Mouse (Mus musculus): ENCODE results near the gene Vmn1r1. TPM values are rescaled to one million over a fixed set of nuclear protein-coding genes. Genes with fewer than 3 reads are reported as not detected.
A peak's percentile ranks its signal among the peaks of the same experiment; 100 is the strongest.

Vmn1r1 gene
- polyA plus RNA-seq, 1 experiment = not detected

DNA sequence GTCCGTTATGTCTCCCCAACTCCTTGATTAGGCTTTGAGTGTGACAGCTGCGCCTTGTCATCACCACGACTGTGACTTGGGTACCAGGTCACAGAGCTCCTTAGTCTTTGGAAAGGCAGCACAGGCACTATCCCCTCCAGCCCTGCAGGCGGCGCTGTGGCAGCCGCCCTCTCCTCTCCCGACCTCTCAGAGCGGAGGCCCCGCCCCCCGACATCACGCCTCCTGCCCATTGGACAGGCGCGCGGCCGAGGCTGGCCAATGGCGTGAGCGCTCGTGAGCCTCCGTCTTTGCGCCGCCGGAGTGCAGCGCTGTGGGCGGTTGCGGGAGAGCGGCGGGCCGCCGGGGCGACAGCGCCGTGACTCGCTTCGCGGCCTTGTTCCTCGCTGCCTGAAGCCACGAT, 39.8 kb downstream of the Vmn1r1 start, which contains the start of gene Srp9:
Gene Srp9, plus strand, starts transcription at position 232 of the 400 bp plus-strand sequence.
- Histone ChIP-seq H3K27me3 (ENCODE audit: control insufficient read depth, insufficient read depth, low read length, poor library complexity, severe bottlenecking) (no peaks in the 10 kb centered on the region), H3K27ac (ENCODE audit: insufficient read depth, low read length) (no peak within 1 kb of the TSS), H3K9ac (ENCODE audit: low read depth, poor library complexity, severe bottlenecking) (peak within 1 kb of the TSS; percentile 56), H3K4me3 (ENCODE audit: low read depth, low read length) (peak within 1 kb of the TSS; percentile 65), H3K4me1 (ENCODE audit: control insufficient read depth, insufficient read depth, low read length) (no peaks in the 10 kb centered on the region), H3K9me3 (replicated peaks; ENCODE audit: control insufficient read depth, insufficient read depth, low read length, poor library complexity, severe bottlenecking) (no peaks in the 10 kb centered on the region), H3K36me3 (ENCODE audit: control insufficient read depth, insufficient read depth, low read length, poor library complexity, severe bottlenecking) (peaks cover 9% of the 10 kb centered on the region; the same call in 1 of the 2 replicates)
- TF ChIP-seq EP300 (IDR thresholded peaks at IDR 0.05; ENCODE audit: insufficient read depth, low read depth, low read length) = no peak
- peak; percentile 85 for TF ChIP-seq CTCF (IDR thresholded peaks at IDR 0.05; ENCODE audit: low read depth, low read length)
- peak; percentile 40 for TF ChIP-seq POLR2A (IDR thresholded peaks at IDR 0.05; ENCODE audit: insufficient read depth, low read length)

DNA sequence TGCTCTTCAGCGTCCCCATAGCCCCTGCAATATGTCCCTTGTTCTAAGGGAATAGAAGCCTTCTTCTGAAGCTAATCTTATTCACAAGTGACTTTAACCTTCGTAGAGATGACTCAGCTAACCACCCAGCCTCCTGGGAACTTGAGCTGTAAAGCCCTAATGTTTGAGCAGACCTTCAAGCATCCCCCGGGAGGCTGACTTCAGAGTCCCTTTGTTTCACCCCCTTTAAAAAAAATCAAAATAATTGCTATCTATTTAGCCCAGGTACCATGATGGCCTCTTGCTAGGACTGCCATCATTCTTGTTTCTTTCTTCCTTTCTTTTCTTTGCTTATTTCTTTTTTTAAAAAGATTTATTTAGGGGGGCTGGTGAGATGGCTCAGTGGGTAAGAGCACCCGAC, 41.9 kb downstream of the Vmn1r1 start:
- no peaks in the 10 kb centered on the region for H3K9me3 ChIP-seq (replicated peaks; ENCODE audit: control insufficient read depth, insufficient read depth, low read length, poor library complexity, severe bottlenecking)
- H3K27me3 ChIP-seq (ENCODE audit: control insufficient read depth, insufficient read depth, low read length, poor library complexity, severe bottlenecking) = no peaks in the 10 kb centered on the region
- no peak overlapping the region for H3K4me3 ChIP-seq (ENCODE audit: low read depth, low read length)
- H3K27ac ChIP-seq (ENCODE audit: insufficient read depth, low read length) = no peak overlapping the region
- TF ChIP-seq CTCF (IDR thresholded peaks at IDR 0.05; ENCODE audit: low read depth, low read length) (no peak), POLR2A (IDR thresholded peaks at IDR 0.05; ENCODE audit: insufficient read depth, low read length) (no peak), EP300 (IDR thresholded peaks at IDR 0.05; ENCODE audit: insufficient read depth, low read depth, low read length) (no peak)
- H3K36me3 ChIP-seq (ENCODE audit: control insufficient read depth, insufficient read depth, low read length, poor library complexity, severe bottlenecking) = 0 out of 2 replicates have a peak, but pooled peaks cover 2% of the 10 kb centered on the region
- no peaks in the 10 kb centered on the region for H3K4me1 ChIP-seq (ENCODE audit: control insufficient read depth, insufficient read depth, low read length)
- H3K9ac ChIP-seq (ENCODE audit: low read depth, poor library complexity, severe bottlenecking) = no peak overlapping the region

DNA sequence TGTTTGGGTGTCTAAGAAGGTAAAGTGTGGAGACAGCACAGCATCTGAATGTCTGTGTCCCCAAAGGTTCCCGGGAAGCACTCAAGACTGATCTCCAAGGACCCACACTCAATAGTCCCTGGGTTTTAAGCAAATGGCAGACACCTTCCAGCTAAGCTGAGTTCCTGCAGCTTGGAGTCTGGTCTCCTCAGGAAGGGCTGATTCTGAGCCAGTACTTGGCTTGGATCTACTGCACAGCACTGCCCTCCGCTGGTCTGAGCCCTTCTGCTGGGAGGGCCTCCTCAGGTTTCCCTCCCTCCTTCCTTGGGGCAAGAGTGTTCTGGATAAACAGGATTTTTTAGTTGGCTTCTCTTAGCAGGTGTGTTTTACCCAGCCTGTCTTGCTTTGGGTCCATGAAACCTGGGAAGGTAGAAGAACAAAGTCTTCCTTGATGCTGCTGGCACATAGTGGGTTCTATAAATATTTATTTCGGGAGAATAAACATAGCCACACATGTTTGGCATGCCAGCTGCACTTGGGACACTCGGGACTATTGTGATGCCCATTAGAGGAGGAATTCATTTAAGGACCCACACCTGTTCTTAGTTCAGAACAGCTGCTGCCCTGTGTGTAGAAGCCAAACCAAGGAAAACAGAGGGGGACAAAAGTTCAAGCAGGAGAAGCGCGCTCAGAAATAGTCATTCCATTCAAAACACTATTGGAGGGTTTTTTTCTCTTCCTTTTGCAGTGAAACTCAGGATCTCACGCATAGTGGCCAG, 48.5 kb downstream of the Vmn1r1 start:
- TF ChIP-seq CTCF (IDR thresholded peaks at IDR 0.05; ENCODE audit: low read depth, low read length) (peak; percentile 80), EP300 (IDR thresholded peaks at IDR 0.05; ENCODE audit: insufficient read depth, low read depth, low read length) (0 out of 2 replicates have a peak, but pooled peaks have one; percentile 18), POLR2A (IDR thresholded peaks at IDR 0.05; ENCODE audit: insufficient read depth, low read length) (no peak)

DNA sequence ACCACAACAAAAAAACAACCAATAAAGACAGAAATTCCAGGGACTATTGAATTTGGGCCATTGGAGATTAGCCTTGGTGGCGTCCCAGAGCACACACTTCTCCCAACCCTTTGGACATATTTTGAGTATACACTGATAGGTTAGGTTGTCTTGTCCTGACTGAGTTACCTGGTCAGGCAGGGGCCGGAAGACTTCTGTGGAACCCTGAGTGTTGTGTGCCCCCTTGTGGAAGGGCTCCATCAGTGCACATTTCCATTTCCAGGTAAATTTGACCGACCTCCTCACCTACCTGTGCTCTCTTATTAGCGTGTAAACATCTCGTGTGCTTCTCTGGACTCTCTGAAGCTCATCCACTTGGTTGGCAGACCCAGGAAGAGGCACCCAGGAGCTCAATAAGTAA, 49.1 kb downstream of the Vmn1r1 start:
- Histone ChIP-seq H3K36me3 (ENCODE audit: control insufficient read depth, insufficient read depth, low read length, poor library complexity, severe bottlenecking) (no peaks in the 10 kb centered on the region), H3K9me3 (replicated peaks; ENCODE audit: control insufficient read depth, insufficient read depth, low read length, poor library complexity, severe bottlenecking) (no peaks in the 10 kb centered on the region), H3K27ac (ENCODE audit: insufficient read depth, low read length) (no peak overlapping the region), H3K27me3 (ENCODE audit: control insufficient read depth, insufficient read depth, low read length, poor library complexity, severe bottlenecking) (no peaks in the 10 kb centered on the region), H3K4me1 (ENCODE audit: control insufficient read depth, insufficient read depth, low read length) (no peaks in the 10 kb centered on the region), H3K4me3 (ENCODE audit: low read depth, low read length) (no peak overlapping the region), H3K9ac (ENCODE audit: low read depth, poor library complexity, severe bottlenecking) (no peak overlapping the region)
- TF ChIP-seq POLR2A (IDR thresholded peaks at IDR 0.05; ENCODE audit: insufficient read depth, low read length) = no peak
- no peak for TF ChIP-seq EP300 (IDR thresholded peaks at IDR 0.05; ENCODE audit: insufficient read depth, low read depth, low read length)
- peak; percentile 87 for TF ChIP-seq CTCF (IDR thresholded peaks at IDR 0.05; ENCODE audit: low read depth, low read length)

More for the DNA sequence above, 48.5 kb downstream of the Vmn1r1 start:
- Histone ChIP-seq H3K4me3 (ENCODE audit: low read depth, low read length) (no peak overlapping the region), H3K27me3 (ENCODE audit: control insufficient read depth, insufficient read depth, low read length, poor library complexity, severe bottlenecking) (no peaks in the 10 kb centered on the region), H3K4me1 (ENCODE audit: control insufficient read depth, insufficient read depth, low read length) (no peaks in the 10 kb centered on the region), H3K27ac (ENCODE audit: insufficient read depth, low read length) (no peak overlapping the region), H3K9ac (ENCODE audit: low read depth, poor library complexity, severe bottlenecking) (no peak overlapping the region), H3K36me3 (ENCODE audit: control insufficient read depth, insufficient read depth, low read length, poor library complexity, severe bottlenecking) (no peaks in the 10 kb centered on the region), H3K9me3 (replicated peaks; ENCODE audit: control insufficient read depth, insufficient read depth, low read length, poor library complexity, severe bottlenecking) (no peaks in the 10 kb centered on the region)

DNA sequence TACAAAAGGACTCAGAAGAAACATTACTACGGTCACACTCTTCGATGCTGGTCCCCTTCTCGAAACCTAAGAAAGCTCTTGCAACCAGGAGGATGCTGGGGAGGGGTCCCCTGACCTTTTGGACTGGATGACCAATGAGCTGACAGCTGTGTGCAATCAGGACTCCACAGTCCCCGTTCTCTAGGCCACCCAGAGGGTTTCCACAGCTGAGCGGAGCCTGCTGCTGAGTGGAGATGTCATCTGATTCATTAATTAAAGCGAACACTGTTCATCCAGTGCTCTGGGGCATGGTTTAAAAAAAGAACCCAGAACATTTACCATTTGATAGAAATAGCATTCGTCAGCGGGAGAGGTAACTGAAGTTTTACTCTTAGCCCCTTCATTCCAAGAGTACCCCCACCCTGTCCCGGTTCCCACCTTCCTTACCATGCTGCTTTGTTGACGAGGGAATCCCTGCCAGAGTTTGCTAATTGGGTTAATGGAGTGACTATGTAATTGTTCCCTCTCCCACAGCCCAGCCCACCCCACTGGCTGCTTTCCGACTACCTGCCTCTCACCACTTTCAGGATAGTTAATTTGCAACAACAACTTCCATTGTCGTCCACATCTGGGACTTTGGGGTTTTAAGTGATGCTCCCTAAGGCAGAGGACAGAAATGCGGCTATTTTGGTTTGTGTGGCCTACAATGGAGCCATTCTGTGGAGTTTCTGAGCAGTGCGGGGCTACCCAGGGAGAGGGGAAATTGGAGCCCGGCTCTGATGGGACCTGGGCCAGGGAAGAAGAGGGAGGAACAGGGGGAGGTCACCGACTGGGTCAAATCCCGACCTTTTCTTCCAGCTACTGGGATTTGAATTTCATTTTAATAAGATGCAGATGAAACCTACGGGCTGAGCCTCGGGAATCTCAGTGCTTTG, 50.4 kb downstream of the Vmn1r1 start:
- no peaks in the 10 kb centered on the region for H3K9me3 ChIP-seq (replicated peaks; ENCODE audit: control insufficient read depth, insufficient read depth, low read length, poor library complexity, severe bottlenecking)
- H3K36me3 ChIP-seq (ENCODE audit: control insufficient read depth, insufficient read depth, low read length, poor library complexity, severe bottlenecking) = no peaks in the 10 kb centered on the region
- no peak overlapping the region for H3K4me3 ChIP-seq (ENCODE audit: low read depth, low read length)
- H3K9ac ChIP-seq (ENCODE audit: low read depth, poor library complexity, severe bottlenecking) = no peak overlapping the region
- TF ChIP-seq CTCF (IDR thresholded peaks at IDR 0.05; ENCODE audit: low read depth, low read length) (no peak), POLR2A (IDR thresholded peaks at IDR 0.05; ENCODE audit: insufficient read depth, low read length) (no peak), EP300 (IDR thresholded peaks at IDR 0.05; ENCODE audit: insufficient read depth, low read depth, low read length) (no peak)
- no peaks in the 10 kb centered on the region for H3K27me3 ChIP-seq (ENCODE audit: control insufficient read depth, insufficient read depth, low read length, poor library complexity, severe bottlenecking)
- H3K27ac ChIP-seq (ENCODE audit: insufficient read depth, low read length) = no peak overlapping the region
- no peaks in the 10 kb centered on the region for H3K4me1 ChIP-seq (ENCODE audit: control insufficient read depth, insufficient read depth, low read length)

All from ES-Bruce4 (cell line).